Mouse (Mus musculus) Patski (cell line): Measurements from ENCODE around the gene Rap1gap2. TPM values are rescaled to one million over a fixed set of nuclear protein-coding genes. Genes with fewer than 3 reads are reported as not detected.

Source experiments
- ATAC-seq: fragments of 100-300 bp; one replicate; pipeline ENCODE4 v1.8.0; 2021
- CTCF ChIA-PET: fragments of 350-600 bp; sonication (Branson Sonifier 250); formaldehyde crosslinking; loops from one replicate; lab custom pipeline; 2022; ENCODE audit warnings: inconsistent platforms; lab: Charles Lee
- POLR2A ChIA-PET: fragments of 350-600 bp; sonication (Branson Sonifier 250); formaldehyde crosslinking; loops from one replicate; lab custom pipeline; 2022; ENCODE audit warnings: antibody characterized with exemption, inconsistent platforms; lab: Charles Lee
- DNase-seq: peaks from one replicate; pipeline ENCODE4 v3.0.0-alpha.2; 2011; ENCODE audit warnings: low read depth, low spot score
- H3K27me3 ChIP-seq: fragments of 371-371 bp; one replicate; pipeline ENCODE4 v1.5.1; 2021
- CTCF ChIP-seq: fragments of 100-300 bp; IDR thresholded peaks from one replicate; pipeline ENCODE4 v1.5.1; 2021
- in situ Hi-C: fragments of 300-500 bp; cut with MboI; formaldehyde crosslinking; loops from 3 replicates; pipeline ENCODE4 v1.11.1; 2018; ENCODE audit warnings: low pct_unique_long_range_greater_than_20kb, mixed read lengths
- polyA plus RNA-seq: library from polyadenylated mRNA; unstranded; gene quantifications from one replicate; pipeline ENCODE4 v1.2.3, GENCODE M21; 2021

Rap1gap2 gene
- polyA plus RNA-seq, 1 experiment from 2014 or later: 21.1 TPM

DNA sequence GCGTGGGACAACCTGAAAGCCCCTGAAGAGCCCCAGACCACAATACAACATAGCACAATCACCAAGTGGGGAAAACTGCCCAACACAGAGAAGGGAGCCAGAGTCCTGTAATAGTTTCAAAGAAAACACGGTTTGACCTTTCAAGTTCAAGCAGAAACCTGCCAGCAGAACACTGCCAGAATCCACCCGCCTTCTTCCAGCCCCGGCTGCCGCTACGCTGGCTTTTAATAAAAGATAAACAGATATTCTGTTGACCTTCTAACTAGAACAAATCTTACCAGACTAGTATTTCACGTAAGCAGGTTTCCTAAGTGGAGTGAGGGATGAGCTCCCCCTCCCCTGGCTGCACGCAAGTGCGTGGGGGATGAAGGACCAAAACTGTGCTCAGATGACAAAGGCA, 225.0 kb downstream of the Rap1gap2 start:
- ATAC-seq: no peak

DNA sequence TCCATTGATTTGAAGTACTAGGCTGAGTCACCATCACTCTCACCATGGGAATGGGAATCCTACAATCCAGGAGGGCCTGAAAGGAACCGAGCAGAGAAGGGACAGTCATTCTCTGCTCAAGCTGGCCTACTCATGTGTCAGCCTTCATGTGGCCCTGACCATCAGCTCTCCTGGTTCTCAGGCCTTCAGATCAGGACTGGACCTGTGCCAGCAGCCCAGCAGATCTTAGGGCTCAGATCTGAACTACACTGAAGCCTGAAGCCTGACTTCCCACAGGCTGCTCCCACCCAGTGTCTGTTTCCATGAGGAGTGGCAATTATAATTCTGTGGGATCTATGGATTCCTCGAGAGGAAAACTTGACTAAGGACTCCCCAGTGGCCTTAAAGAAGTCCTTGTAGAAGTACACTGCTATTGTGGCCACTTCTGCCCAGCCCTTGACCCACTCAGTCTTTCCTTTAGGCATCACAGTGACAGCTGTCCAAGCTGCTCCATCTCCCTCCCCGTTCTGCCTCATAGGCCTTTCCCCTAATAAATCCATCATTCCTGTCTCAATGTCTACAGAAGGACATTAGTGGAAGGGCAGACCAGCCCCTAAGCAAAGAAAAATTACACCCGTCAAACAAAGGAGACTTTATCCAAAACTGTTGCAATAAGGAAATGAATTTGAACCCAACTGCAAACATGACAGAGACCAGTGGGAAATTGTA, 231.4 kb downstream of the Rap1gap2 start:
- no peak for DNase-seq
- in situ Hi-C loops: loop anchor here (5.0 kb wide), 1 partner anchor 148 kb away; no protein-coding TSS in a partner anchor
- ChIA-PET CTCF (interaction anchor here (1.0 kb wide), 1 partner anchor 150 kb away, joined by 3 read pairs; no protein-coding TSS in a partner anchor), POLR2A (no interaction called here)
- ATAC-seq: no peak
- TF ChIP-seq CTCF: no peak
- no peaks in the 10 kb centered on the region for H3K27me3 ChIP-seq

More for the DNA sequence above, 225.0 kb downstream of the Rap1gap2 start:
- in situ Hi-C loops: no loop called here
- CTCF ChIA-PET: no interaction called here
- POLR2A ChIA-PET: no interaction called here
- DNase-seq: no peak
- no peaks in the 10 kb centered on the region for H3K27me3 ChIP-seq
- TF ChIP-seq CTCF: no peak

DNA sequence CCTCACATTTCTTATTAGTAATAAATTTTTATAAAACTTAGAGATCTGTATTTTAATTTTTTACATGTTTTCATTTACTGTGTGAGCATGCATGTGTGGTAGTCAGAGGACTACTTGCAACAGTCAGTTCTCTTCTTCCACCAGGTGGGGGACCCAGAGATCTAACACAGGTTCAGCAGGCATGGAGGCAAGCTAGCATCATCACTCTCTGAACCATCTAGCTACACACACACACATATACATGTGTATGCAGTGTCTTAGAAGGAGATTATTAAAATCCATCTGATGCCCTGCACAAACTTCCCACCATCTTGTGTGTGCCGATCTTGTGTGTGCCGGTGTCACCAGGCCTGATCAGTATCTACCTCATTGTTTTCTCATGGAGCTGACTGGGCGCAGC, 233.9 kb downstream of the Rap1gap2 start:
- DNase-seq: peak; percentile 9
- peak; percentile 60 for ATAC-seq
- ChIA-PET POLR2A (no interaction called here), CTCF (interaction anchor here (0.6 to 2.6 kb wide), 9 partner anchors 8 to 212 kb away, joined by 3 to 29 read pairs (median 4); no protein-coding TSS in a partner anchor)
- in situ Hi-C loops: loop anchor here (5.0 kb wide), 1 partner anchor 150 kb away; no protein-coding TSS in a partner anchor
- TF ChIP-seq CTCF: peak; percentile 81
- H3K27me3 ChIP-seq: peaks cover 11% of the 10 kb centered on the region

DNA sequence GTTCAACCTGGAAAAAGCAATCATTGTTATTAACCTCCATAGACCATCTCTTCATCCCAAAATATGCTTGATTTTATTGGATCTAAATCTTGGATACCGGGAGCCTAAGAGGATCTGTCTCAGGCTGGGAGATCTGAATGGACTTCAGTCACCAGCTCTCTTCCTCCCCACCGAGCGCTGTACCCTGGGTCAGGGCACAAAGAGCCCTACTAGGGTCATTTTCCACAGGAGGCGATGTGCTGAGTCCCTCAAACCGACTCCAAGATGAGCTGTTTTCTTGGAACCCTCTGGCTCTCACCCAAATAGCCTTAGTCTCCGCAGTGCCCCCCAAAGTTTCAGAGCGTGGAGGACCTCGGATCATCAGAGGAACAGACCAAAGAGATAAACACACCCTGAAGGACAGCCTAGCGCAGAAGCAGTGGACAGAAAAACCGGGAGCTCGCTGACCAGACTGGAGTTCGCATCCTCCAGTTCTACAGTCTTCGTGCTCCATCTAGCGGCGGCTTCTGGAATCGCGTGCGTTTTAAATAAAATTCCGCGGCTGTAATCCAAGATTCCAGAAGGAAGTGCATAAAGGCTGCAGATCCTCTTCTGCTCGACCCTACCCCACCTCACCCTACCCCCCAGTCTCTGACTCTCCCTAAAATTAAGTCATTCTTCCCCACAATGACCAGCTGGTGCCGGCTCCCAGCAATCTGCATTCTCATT, 239.2 kb downstream of the Rap1gap2 start:
- in situ Hi-C loops: loop anchor here (5.0 to 25.0 kb wide), 3 partner anchors 384 to 1084 kb away; partner anchors contain the start of gene Olfr398
- CTCF ChIA-PET: interaction anchor here (0.9 to 2.4 kb wide), 5 partner anchors 11 to 718 kb away, joined by 3 to 10 read pairs (median 3); partner anchors contain the start of gene Olfr412
- peak; percentile 54 for ATAC-seq

DNA sequence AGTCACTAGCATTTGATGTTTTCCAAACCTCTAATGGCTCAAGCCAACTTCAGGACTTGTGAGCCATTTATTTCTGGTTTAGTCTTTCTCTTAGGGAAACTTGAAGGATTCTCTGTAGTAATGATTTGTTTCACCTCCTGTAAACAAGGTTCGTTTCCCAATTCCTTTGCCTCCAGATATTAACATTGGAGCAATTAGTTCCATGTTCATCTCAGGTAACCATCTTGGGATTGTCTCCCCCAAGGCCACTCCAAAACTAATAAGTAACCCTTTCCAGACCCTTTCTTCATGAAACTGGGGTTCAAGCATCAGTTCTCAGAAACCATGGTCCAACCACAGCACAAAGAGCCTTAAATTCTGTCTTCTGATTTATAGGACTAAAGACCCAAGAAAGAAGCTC, 248.9 kb downstream of the Rap1gap2 start, which contains the start of gene Olfr412:
Gene Olfr412 (plus strand): TSS at position 301 of the 400 bp plus-strand sequence.
- in situ Hi-C loops: loop anchor here (25.0 kb wide), 2 partner anchors 374 to 1074 kb away; partner anchors contain the start of gene Olfr398

More for the DNA sequence above, 239.2 kb downstream of the Rap1gap2 start:
- POLR2A ChIA-PET: no interaction called here
- H3K27me3 ChIP-seq: peaks cover 31% of the 10 kb centered on the region
- peak; percentile 91 for TF ChIP-seq CTCF
- peak; percentile 9 for DNase-seq

DNA sequence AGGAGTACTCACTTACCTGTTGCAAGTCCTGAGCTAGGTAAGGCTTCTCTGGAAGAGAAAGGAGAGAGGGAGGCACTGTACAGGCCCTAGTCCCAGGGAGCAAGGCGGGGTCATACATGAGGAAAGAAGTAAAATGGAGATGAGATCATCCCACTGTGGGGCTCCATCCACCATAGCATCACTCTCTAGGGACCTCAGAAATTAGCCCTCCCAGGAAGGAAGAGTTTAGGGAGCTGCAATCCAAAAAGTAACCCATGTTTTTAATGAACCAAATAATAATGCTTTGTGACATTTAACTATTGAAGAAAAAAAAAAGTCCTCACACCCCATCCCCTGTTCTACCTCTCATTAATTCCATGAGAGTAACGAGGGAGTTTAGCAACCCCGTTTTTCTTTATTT, 258.2 kb downstream of the Rap1gap2 start, which contains the start of gene Olfr411:
Gene Olfr411 (minus strand): TSS at position 101 of the 400 bp plus-strand sequence.
- ATAC-seq (no peak), DNase-seq (no peak)
- in situ Hi-C loops: loop anchor here (25.0 kb wide), 2 partner anchors 365 to 1065 kb away; partner anchors contain the start of gene Olfr398
- ChIA-PET POLR2A (no interaction called here), CTCF (no interaction called here)
- no peak for TF ChIP-seq CTCF
- no peaks in the 10 kb centered on the region for H3K27me3 ChIP-seq

More for the DNA sequence above, 248.9 kb downstream of the Rap1gap2 start, which contains the start of gene Olfr412:
- ChIA-PET POLR2A (no interaction called here), CTCF (interaction anchor here (1.0 to 2.2 kb wide), 2 partner anchors 8 to 10 kb away, joined by 3 to 6 read pairs; no protein-coding TSS in a partner anchor)
- no peak for TF ChIP-seq CTCF
- DNase-seq (no peak), ATAC-seq (no peak)
- peaks cover 13% of the 10 kb centered on the region for H3K27me3 ChIP-seq

DNA sequence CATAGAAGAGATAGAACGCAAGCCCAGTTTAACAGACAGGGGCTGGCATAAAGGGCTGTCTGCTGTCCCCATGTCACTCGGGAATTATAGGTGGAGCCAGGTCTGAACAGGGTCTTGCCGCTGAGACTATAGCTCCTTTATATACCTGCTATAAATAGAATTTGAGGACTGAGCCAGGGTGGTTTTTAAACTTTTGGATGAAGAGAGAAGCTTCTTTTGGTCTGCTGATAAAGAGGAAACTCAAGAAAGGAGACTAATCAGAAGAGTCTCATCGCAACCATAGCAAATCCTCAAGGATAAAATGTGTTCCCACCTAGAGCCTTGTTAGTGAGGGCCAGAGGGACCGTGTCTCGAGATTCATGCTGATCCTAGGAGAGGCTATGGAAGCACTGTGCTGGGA, 272.8 kb downstream of the Rap1gap2 start, which contains the start of gene Olfr410:
Gene Olfr410 (minus strand): TSS at position 101 of the 400 bp plus-strand sequence.
- no peak for TF ChIP-seq CTCF
- peaks cover 26% of the 10 kb centered on the region for H3K27me3 ChIP-seq
- in situ Hi-C loops: no loop called here
- no peak for DNase-seq
- no peak for ATAC-seq
- ChIA-PET CTCF (no interaction called here), POLR2A (no interaction called here)

Other genes with a start within 250 kb of the Rap1gap2 start
- not detected for gene Olfr412, start 248.8 kb downstream of the Rap1gap2 start, polyA plus RNA-seq
- 0.46 TPM for gene Ccdc92b, start 8.7 kb upstream of the Rap1gap2 start, polyA plus RNA-seq
- gene Cluh, start 38.6 kb upstream of the Rap1gap2 start, polyA plus RNA-seq: 87.1 TPM
- gene Pafah1b1, start 113.8 kb upstream of the Rap1gap2 start, polyA plus RNA-seq: 109 TPM
- 33.6 TPM for gene Mettl16, start 159.9 kb upstream of the Rap1gap2 start, polyA plus RNA-seq
- 24.7 TPM for gene Mnt, start 220.0 kb upstream of the Rap1gap2 start, polyA plus RNA-seq